Mouse (Mus musculus) embryonic facial prominence, embryonic 14.5 days (tissue): Measurements from ENCODE around the gene Stxbp6. TPM values are rescaled to one million over a fixed set of nuclear protein-coding genes. Genes with fewer than 3 reads are reported as not detected.
A peak's percentile ranks its signal among the peaks of the same experiment; 100 is the strongest.

Source experiments
- ATAC-seq: fragments of 200-750 bp; cut with Nextera tagmentation; 2 replicates; pipeline ENCODE4 v1.8.0; 2017; ENCODE audit warnings: low read depth, moderate number of reproducible peaks, moderate TSS enrichment
- DNase-seq: peaks from one replicate; pipeline ENCODE4 v3.0.0-alpha.2; 2015; ENCODE audit warnings: low spot score
- H3K27ac ChIP-seq: fragments of 300-500 bp; sonication (generic); replicated peaks from 2 replicates; pipeline ENCODE4 v1.5.1; 2014; ENCODE audit warnings: low read depth, mild to moderate bottlenecking, low read length, moderate library complexity
- H3K27me3 ChIP-seq: fragments of 300-500 bp; sonication (generic); replicated peaks from 2 replicates; pipeline ENCODE4 v1.6.1; 2014; ENCODE audit warnings: low read length; ENCODE audit not compliant: control insufficient read depth, insufficient read depth
- H3K36me3 ChIP-seq: fragments of 300-500 bp; sonication (generic); 2 replicates; pipeline ENCODE4 v1.6.1; 2014; ENCODE audit warnings: low read length, mixed read lengths; ENCODE audit not compliant: control insufficient read depth, insufficient read depth
- H3K4me1 ChIP-seq: fragments of 300-500 bp; sonication (generic); 2 replicates; pipeline ENCODE4 v1.6.1; 2014; ENCODE audit warnings: antibody characterized with exemption, low read length; ENCODE audit not compliant: control insufficient read depth, insufficient read depth
- H3K4me2 ChIP-seq: fragments of 300-500 bp; sonication (generic); 2 replicates; pipeline ENCODE4 v1.6.1; 2014; ENCODE audit warnings: low read depth, mild to moderate bottlenecking, low read length, moderate library complexity, mixed read lengths
- H3K4me3 ChIP-seq: fragments of 300-500 bp; sonication (generic); 2 replicates; pipeline ENCODE4 v1.5.1; 2014; ENCODE audit warnings: low read depth, mild to moderate bottlenecking, low read length
- H3K9ac ChIP-seq: fragments of 300-500 bp; sonication (generic); 2 replicates; pipeline ENCODE4 v1.6.1; 2014; ENCODE audit warnings: low read depth, mild to moderate bottlenecking, low read length, moderate library complexity, mixed read lengths
- H3K9me3 ChIP-seq: fragments of 300-500 bp; sonication (generic); 2 replicates; pipeline ENCODE4 v1.6.1; 2016; ENCODE audit warnings: low read length; ENCODE audit not compliant: control insufficient read depth
- WGBS: fragments of 180-500 bp; shearing (Covaris S2); extraction: QIAGEN DNeasy Blood & Tissue Kit; methylation state at CpG from one replicate; pipeline ENCODE4 v1.1.7; 2014; 5-methylcytosine and 5-hydroxymethylcytosine counted together
- polyA plus RNA-seq: library from polyadenylated mRNA; unstranded; fragments of >200 nt; fragmentation: Nextera tagmentation; extraction: Ambion mirVana; gene quantifications from 2 replicates; pipeline ENCODE4 v1.2.1, GENCODE M21; 2014

Gene Stxbp6
- polyA plus RNA-seq, 1 experiment from 2014 or later, result 7.5 TPM

- Histone ChIP-seq H3K9me3 (no peaks in the 10 kb centered on the region), H3K36me3 (no peaks in the 10 kb centered on the region), H3K27ac (no peak overlapping the region), H3K4me3 (no peak overlapping the region), H3K4me2 (no peak overlapping the region), H3K4me1 (peaks cover 5% of the 10 kb centered on the region), H3K27me3 (peaks cover 8% of the 10 kb centered on the region; the same call in 1 of the 2 replicates), H3K9ac (no peak overlapping the region)
- 73% methylated on average over 5 of the region's 5 CpGs for WGBS
- ATAC-seq (no peak), DNase-seq (no peak)
Observed at GRCm38 (mm10) chr12:45080036-45080752, 5.7 kb upstream of the Stxbp6 start.

GRCm38 (mm10) chr12:45075631-45076030, 1.1 kb upstream of the Stxbp6 start:
- WGBS, result 71% methylated on average over 11 of the region's 11 CpGs
- Histone ChIP-seq H3K27me3 (peaks cover 8% of the 10 kb centered on the region; the same call in 1 of the 2 replicates), H3K36me3 (no peaks in the 10 kb centered on the region), H3K9me3 (no peaks in the 10 kb centered on the region), H3K4me3 (no peak overlapping the region), H3K4me1 (peaks cover 11% of the 10 kb centered on the region), H3K9ac (no peak overlapping the region), H3K4me2 (peak overlapping the region; percentile 87), H3K27ac (no peak overlapping the region)
- ATAC-seq (no peak), DNase-seq (no peak)

GRCm38 (mm10) chr12:45074042-45074601, 387 bp downstream of the Stxbp6 start:
- no peaks in the 10 kb centered on the region for H3K9me3 ChIP-seq
- DNase-seq, result peak; percentile 89
- WGBS, result under 1% methylated on average over 41 of the region's 62 CpGs

GRCm38 (mm10) chr12:45073331-45074041, 1.0 kb downstream of the Stxbp6 start:
- Histone ChIP-seq H3K9ac (peak overlapping the region; percentile 64), H3K36me3 (no peaks in the 10 kb centered on the region), H3K9me3 (no peaks in the 10 kb centered on the region), H3K4me2 (peak overlapping the region; percentile 87), H3K27me3 (peaks cover 8% of the 10 kb centered on the region; the same call in 1 of the 2 replicates), H3K4me3 (peak overlapping the region; percentile 69), H3K27ac (peak overlapping the region; percentile 72), H3K4me1 (peaks cover 17% of the 10 kb centered on the region)
- DNase-seq (peak; percentile 29), ATAC-seq (no peak; the same call in 1 of the 2 replicates)
- under 1% methylated on average over 25 of the region's 28 CpGs for WGBS

More at GRCm38 (mm10) chr12:45074042-45074601, 387 bp downstream of the Stxbp6 start:
- Histone ChIP-seq H3K4me2 (peak overlapping the region; percentile 87), H3K36me3 (no peaks in the 10 kb centered on the region), H3K4me3 (peak overlapping the region; percentile 69), H3K9ac (peak overlapping the region; percentile 64), H3K27ac (peak overlapping the region; percentile 72), H3K27me3 (peaks cover 8% of the 10 kb centered on the region; the same call in 1 of the 2 replicates), H3K4me1 (peaks cover 17% of the 10 kb centered on the region)
- peak; percentile 88 for ATAC-seq

- Histone ChIP-seq H3K9me3 (no peaks in the 10 kb centered on the region), H3K4me3 (no peak overlapping the region), H3K9ac (no peak overlapping the region), H3K27ac (no peak overlapping the region), H3K27me3 (peaks cover 8% of the 10 kb centered on the region; the same call in 1 of the 2 replicates), H3K4me1 (peaks cover 24% of the 10 kb centered on the region), H3K36me3 (no peaks in the 10 kb centered on the region), H3K4me2 (peak overlapping the region; percentile 87; the same call in 1 of the 2 replicates)
- no peak for ATAC-seq
- no peak for DNase-seq
- WGBS, result 68% methylated on average over 3 of the region's 3 CpGs
Observed at GRCm38 (mm10) chr12:45072185-45072584, 2.3 kb downstream of the Stxbp6 start.

- ATAC-seq (peak; percentile 28; the same call in 1 of the 2 replicates), DNase-seq (peak; percentile 74)
- WGBS, result 33% methylated on average over 9 of the region's 9 CpGs
- peaks cover 24% of the 10 kb centered on the region for H3K4me1 ChIP-seq
- H3K4me2 ChIP-seq, result 0 out of 2 replicates have a peak overlapping the region, but pooled peaks have one; percentile 4
- H3K9ac ChIP-seq, result no peak overlapping the region
- no peak overlapping the region for H3K4me3 ChIP-seq
- H3K27me3 ChIP-seq, result no peaks in the 10 kb centered on the region; the same call in 1 of the 2 replicates
- no peaks in the 10 kb centered on the region for H3K36me3 ChIP-seq
- no peaks in the 10 kb centered on the region for H3K9me3 ChIP-seq
- H3K27ac ChIP-seq, result no peak overlapping the region
Observed at GRCm38 (mm10) chr12:45070186-45070585, 4.3 kb downstream of the Stxbp6 start.

- 65% methylated on average over 6 of the region's 6 CpGs for WGBS
- Histone ChIP-seq H3K36me3 (no peaks in the 10 kb centered on the region), H3K4me3 (no peak overlapping the region), H3K9me3 (no peaks in the 10 kb centered on the region), H3K4me2 (no peak overlapping the region), H3K27me3 (no peaks in the 10 kb centered on the region; the same call in 1 of the 2 replicates), H3K27ac (no peak overlapping the region), H3K9ac (no peak overlapping the region), H3K4me1 (peaks cover 18% of the 10 kb centered on the region)
- no peak for DNase-seq
- ATAC-seq, result no peak
Observed at GRCm38 (mm10) chr12:45068145-45068754, 6.3 kb downstream of the Stxbp6 start.

GRCm38 (mm10) chr12:45067686-45068085, 6.8 kb downstream of the Stxbp6 start:
- H3K9ac ChIP-seq, result peak overlapping the region; percentile 46; the same call in 1 of the 2 replicates
- H3K4me1 ChIP-seq, result peaks cover 18% of the 10 kb centered on the region
- ATAC-seq (0 out of 2 replicates have a peak, but pooled peaks have one; percentile 10), DNase-seq (no peak)
- H3K9me3 ChIP-seq, result no peaks in the 10 kb centered on the region
- H3K4me2 ChIP-seq, result peak overlapping the region; percentile 40
- no peaks in the 10 kb centered on the region for H3K36me3 ChIP-seq
- H3K4me3 ChIP-seq, result no peak overlapping the region
- WGBS, result 7% methylated on average over 3 of the region's 3 CpGs
- H3K27me3 ChIP-seq, result no peaks in the 10 kb centered on the region; the same call in 1 of the 2 replicates
- H3K27ac ChIP-seq, result peak overlapping the region; percentile 52; the same call in 1 of the 2 replicates
